Mouse (Mus musculus) midbrain, embryonic 14.5 days (tissue): ENCODE results near the gene Asprv1. TPM values are rescaled to one million over a fixed set of nuclear protein-coding genes. Genes with fewer than 3 reads are reported as not detected.

Source experiments
- ATAC-seq: fragments of 200-750 bp; cut with Nextera tagmentation; 2 replicates; pipeline ENCODE4 v1.8.0; 2017; ENCODE audit warnings: moderate number of reproducible peaks, moderate library complexity; ENCODE audit not compliant: low FRiP score, low TSS enrichment
- DNase-seq: peaks from one replicate; pipeline ENCODE4 v3.0.0-alpha.2; 2015
- H3K27ac ChIP-seq: fragments of 300-500 bp; sonication (generic); replicated peaks from 2 replicates; pipeline ENCODE4 v1.5.1; 2014; ENCODE audit warnings: mild to moderate bottlenecking, low read depth, low read length, moderate library complexity
- H3K27me3 ChIP-seq: fragments of 300-500 bp; sonication (generic); 2 replicates; pipeline ENCODE4 v1.6.1; 2014; ENCODE audit warnings: low read length, control low read depth, mixed read lengths; ENCODE audit not compliant: control insufficient read depth, insufficient read depth
- H3K36me3 ChIP-seq: fragments of 300-500 bp; sonication (generic); 2 replicates; pipeline ENCODE4 v1.6.1; 2014; ENCODE audit warnings: low read length, control low read depth; ENCODE audit not compliant: control insufficient read depth, insufficient read depth
- H3K4me1 ChIP-seq: fragments of 300-500 bp; sonication (generic); 2 replicates; pipeline ENCODE4 v1.6.1; 2014; ENCODE audit warnings: mild to moderate bottlenecking, antibody characterized with exemption, low read length, control low read depth; ENCODE audit not compliant: control insufficient read depth, insufficient read depth
- H3K4me2 ChIP-seq: fragments of 300-500 bp; sonication (generic); 2 replicates; pipeline ENCODE4 v1.6.1; 2014; ENCODE audit warnings: mild to moderate bottlenecking, low read length, moderate library complexity
- H3K4me3 ChIP-seq: fragments of 300-500 bp; sonication (generic); replicated peaks from 2 replicates; pipeline ENCODE4 v1.5.1; 2014; ENCODE audit warnings: low read depth, low read length
- H3K9ac ChIP-seq: fragments of 300-500 bp; sonication (generic); replicated peaks from 2 replicates; pipeline ENCODE4 v1.6.1; 2014; ENCODE audit warnings: mild to moderate bottlenecking, low read length, moderate library complexity
- H3K9me3 ChIP-seq: fragments of 300-500 bp; sonication (generic); 2 replicates; pipeline ENCODE4 v1.6.1; 2016; ENCODE audit warnings: low read length, control low read depth, mixed read lengths; ENCODE audit not compliant: control insufficient read depth
- WGBS: fragments of 180-500 bp; shearing (Covaris S2); extraction: QIAGEN DNeasy Blood & Tissue Kit; methylation state at CpG from one replicate; pipeline ENCODE4 v1.1.7; 2014; 5-methylcytosine and 5-hydroxymethylcytosine counted together
- polyA plus RNA-seq: library from polyadenylated mRNA; unstranded; fragments of >200 nt; fragmentation: Nextera tagmentation; extraction: Ambion mirVana; gene quantifications from 2 replicates; pipeline ENCODE4 v1.2.1, GENCODE M21; 2014

The Asprv1 gene
- polyA plus RNA-seq, 1 experiment from 2014 or later, result 0.76 TPM

DNA sequence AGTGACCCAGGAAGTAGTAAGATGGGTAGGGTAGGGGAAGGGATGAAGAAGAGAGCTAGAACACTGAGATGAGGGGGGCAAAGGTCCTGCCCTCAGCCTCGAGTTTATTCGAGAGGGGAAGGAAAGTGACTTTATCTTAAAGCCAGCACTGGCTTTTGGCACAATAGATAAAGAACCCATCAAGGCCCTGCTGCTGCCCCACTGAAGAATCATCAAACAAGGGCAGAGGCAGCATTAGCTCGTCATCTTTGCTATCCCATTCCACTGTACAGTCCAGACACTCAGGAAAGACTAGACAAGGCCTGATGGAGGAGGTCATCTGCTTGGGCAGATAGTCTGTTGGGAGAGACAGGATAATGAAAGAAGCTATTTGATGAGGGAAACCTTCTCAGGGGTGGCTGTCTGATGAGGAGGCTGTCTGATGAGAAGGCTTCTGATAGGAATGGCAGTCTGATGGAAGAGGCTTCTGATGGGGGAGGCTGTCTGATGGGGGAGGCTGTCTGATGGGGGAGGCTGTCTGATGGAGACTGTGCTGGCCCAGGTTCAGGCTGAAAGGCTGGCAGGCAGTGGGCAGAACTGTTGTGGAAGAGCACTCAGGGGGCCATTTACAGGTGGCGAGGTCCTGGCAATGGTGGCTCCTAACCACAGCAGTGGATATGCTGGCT is 9.3 kb downstream of the Asprv1 start:
- WGBS, result 63% methylated on average over 4 of the region's 4 CpGs
- H3K9me3 ChIP-seq, result no peaks in the 10 kb centered on the region

DNA sequence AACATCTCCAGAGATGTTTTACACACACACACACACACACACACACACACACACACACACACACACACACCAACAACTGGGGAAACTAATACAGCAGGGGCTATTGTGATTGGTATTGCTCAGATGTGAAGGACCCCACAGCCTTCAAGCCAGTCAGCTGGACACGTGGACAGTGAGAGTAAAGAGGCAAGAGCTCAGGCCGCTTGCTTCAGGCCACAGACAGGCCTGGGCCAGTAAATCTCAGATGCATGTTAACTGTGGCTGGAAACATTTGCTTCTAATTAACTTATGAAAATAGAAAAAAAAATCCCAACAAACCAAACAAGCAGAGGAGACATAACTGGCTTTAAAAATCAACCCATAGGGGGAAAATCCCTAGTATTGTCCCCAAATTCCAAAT is 9.9 kb downstream of the Asprv1 start:
- Histone ChIP-seq H3K27me3 (no peaks in the 10 kb centered on the region), H3K4me1 (no peaks in the 10 kb centered on the region), H3K27ac (no peak overlapping the region), H3K4me2 (no peak overlapping the region), H3K9me3 (no peaks in the 10 kb centered on the region), H3K36me3 (no peaks in the 10 kb centered on the region), H3K9ac (no peak overlapping the region), H3K4me3 (no peak overlapping the region)
- ATAC-seq (no peak), DNase-seq (no peak)
- WGBS, result 85% methylated on average over 2 of the region's 2 CpGs

More for the DNA sequence above, 9.3 kb downstream of the Asprv1 start:
- no peak for ATAC-seq
- Histone ChIP-seq H3K27ac (no peak overlapping the region), H3K4me1 (no peaks in the 10 kb centered on the region), H3K9ac (no peak overlapping the region), H3K27me3 (no peaks in the 10 kb centered on the region), H3K36me3 (no peaks in the 10 kb centered on the region), H3K4me2 (no peak overlapping the region), H3K4me3 (no peak overlapping the region)
- DNase-seq, result no peak

- ATAC-seq (no peak), DNase-seq (peak; percentile 47)
- 27% methylated on average over 2 of the region's 2 CpGs for whole genome bisulfite sequencing
Observed at GRCm38 (mm10) chr6:86638434-86638833, 10.5 kb downstream of the Asprv1 start.

GRCm38 (mm10) chr6:86639180-86640160 is 11.5 kb downstream of the Asprv1 start:
- Histone ChIP-seq H3K4me2 (no peak overlapping the region), H3K9ac (no peak overlapping the region), H3K27ac (no peak overlapping the region), H3K9me3 (no peaks in the 10 kb centered on the region), H3K27me3 (no peaks in the 10 kb centered on the region), H3K4me1 (no peaks in the 10 kb centered on the region), H3K36me3 (no peaks in the 10 kb centered on the region), H3K4me3 (no peak overlapping the region)
- ATAC-seq, result no peak
- WGBS, result 84% methylated on average over 18 of the region's 18 CpGs
- DNase-seq, result no peak

More at GRCm38 (mm10) chr6:86638434-86638833, 10.5 kb downstream of the Asprv1 start:
- Histone ChIP-seq H3K36me3 (no peaks in the 10 kb centered on the region), H3K9ac (no peak overlapping the region), H3K9me3 (no peaks in the 10 kb centered on the region), H3K4me1 (no peaks in the 10 kb centered on the region), H3K27me3 (no peaks in the 10 kb centered on the region), H3K4me2 (no peak overlapping the region), H3K4me3 (no peak overlapping the region), H3K27ac (no peak overlapping the region)

GRCm38 (mm10) chr6:86640161-86640560 is 12.2 kb downstream of the Asprv1 start:
- Histone ChIP-seq H3K36me3 (no peaks in the 10 kb centered on the region), H3K27me3 (no peaks in the 10 kb centered on the region), H3K9me3 (no peaks in the 10 kb centered on the region), H3K4me3 (no peak overlapping the region), H3K27ac (no peak overlapping the region), H3K9ac (no peak overlapping the region), H3K4me2 (no peak overlapping the region), H3K4me1 (no peaks in the 10 kb centered on the region)
- no peak for ATAC-seq
- DNase-seq, result no peak
- 76% methylated on average over 3 of the region's 3 CpGs for WGBS

GRCm38 (mm10) chr6:86640776-86641175 is 12.8 kb downstream of the Asprv1 start:
- DNase-seq (no peak), ATAC-seq (no peak)
- Histone ChIP-seq H3K36me3 (no peaks in the 10 kb centered on the region), H3K4me1 (no peaks in the 10 kb centered on the region), H3K9ac (no peak overlapping the region), H3K4me2 (no peak overlapping the region), H3K4me3 (no peak overlapping the region), H3K9me3 (no peaks in the 10 kb centered on the region), H3K27me3 (no peaks in the 10 kb centered on the region), H3K27ac (no peak overlapping the region)
- 89% methylated on average over 8 of the region's 8 CpGs for WGBS

DNA sequence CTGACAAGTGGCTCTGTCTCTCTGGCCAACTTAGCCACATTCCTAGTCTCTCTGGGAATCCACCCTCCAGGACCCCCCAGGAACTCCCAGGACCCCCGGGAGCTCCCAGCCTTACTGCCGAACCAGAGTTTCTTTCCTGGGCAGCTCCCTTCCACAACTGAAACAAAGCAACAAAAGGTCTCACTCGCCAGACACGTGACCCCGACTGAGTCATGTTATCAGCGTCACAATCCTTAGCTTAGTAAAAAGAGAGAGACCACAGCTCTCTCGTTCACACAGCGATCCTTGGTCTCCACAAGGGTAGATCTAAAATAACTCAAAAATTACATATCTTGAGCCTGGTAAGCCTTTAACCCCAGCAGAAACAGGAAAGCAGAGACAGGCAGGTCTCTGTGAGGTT is 13.8 kb downstream of the Asprv1 start:
- H3K27ac ChIP-seq, result no peak overlapping the region
- DNase-seq, result no peak
- H3K4me3 ChIP-seq, result no peak overlapping the region
- no peaks in the 10 kb centered on the region for H3K27me3 ChIP-seq
- WGBS, result 71% methylated on average over 8 of the region's 8 CpGs
- H3K9ac ChIP-seq, result no peak overlapping the region
- no peaks in the 10 kb centered on the region for H3K9me3 ChIP-seq
- no peak overlapping the region for H3K4me2 ChIP-seq
- no peaks in the 10 kb centered on the region for H3K4me1 ChIP-seq
- no peaks in the 10 kb centered on the region for H3K36me3 ChIP-seq
- no peak for ATAC-seq

DNA sequence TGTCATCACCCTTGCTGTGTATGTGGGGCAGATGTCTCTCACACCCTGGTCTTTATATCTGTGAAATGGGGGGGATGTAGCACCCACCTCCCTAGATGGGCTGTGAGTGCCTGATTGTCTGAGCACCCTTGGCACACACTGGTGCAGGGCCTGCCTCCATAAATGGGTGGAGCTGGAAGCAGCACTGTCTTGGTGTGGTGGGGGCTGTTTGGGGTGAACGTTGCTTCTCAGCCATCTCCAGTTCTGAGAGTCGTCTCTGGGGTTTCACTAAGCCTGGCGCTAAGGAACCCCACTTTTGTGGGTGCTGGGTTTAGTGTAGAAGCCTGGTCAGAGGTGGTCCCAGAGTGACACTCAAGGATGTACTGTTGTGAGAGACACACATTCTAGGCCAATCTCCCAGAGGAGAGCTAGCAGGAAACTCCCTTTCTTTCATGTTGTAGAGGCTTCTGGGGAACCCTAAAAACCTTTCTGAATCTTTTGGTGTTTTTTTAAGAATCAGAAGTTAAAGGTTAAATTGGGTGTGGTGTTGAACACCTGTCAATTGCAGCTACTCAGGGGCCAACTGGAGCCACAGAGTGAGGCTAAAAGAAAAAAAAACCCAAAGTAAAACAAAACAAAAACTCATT is 16.9 kb downstream of the Asprv1 start:
- Histone ChIP-seq H3K4me1 (no peaks in the 10 kb centered on the region), H3K27ac (no peak overlapping the region), H3K4me3 (no peak overlapping the region), H3K27me3 (no peaks in the 10 kb centered on the region), H3K9me3 (no peaks in the 10 kb centered on the region), H3K36me3 (peaks cover 24% of the 10 kb centered on the region), H3K4me2 (no peak overlapping the region), H3K9ac (no peak overlapping the region)
- DNase-seq (no peak), ATAC-seq (no peak)
- WGBS, result 94% methylated on average over 3 of the region's 3 CpGs
